Mouse (Mus musculus): Measurements from ENCODE around the gene Slc5a10.

Gene Slc5a10

GRCm38 (mm10) chr11:61705581-61705980 is 15.0 kb downstream of the Slc5a10 start:
- DNase-seq (ENCODE audit: low spot score in 2 of 2) = no peak

- no peak for DNase-seq (ENCODE audit: low spot score in 2 of 2)
These were observed 18.1 kb downstream of the Slc5a10 start for GRCm38 (mm10) chr11:61702494-61702893.

- no peak for DNase-seq (ENCODE audit: low spot score in 2 of 2)
These were observed 18.9 kb downstream of the Slc5a10 start for GRCm38 (mm10) chr11:61701696-61702095.

- no peak for DNase-seq (ENCODE audit: low spot score in 2 of 2)
These were observed 20.7 kb downstream of the Slc5a10 start for GRCm38 (mm10) chr11:61699933-61700332.

- no peak for DNase-seq (ENCODE audit: low spot score in 2 of 2)
These were observed 21.2 kb downstream of the Slc5a10 start for GRCm38 (mm10) chr11:61699460-61699859.

GRCm38 (mm10) chr11:61698852-61699251 is 21.8 kb downstream of the Slc5a10 start:
- no peak for DNase-seq (ENCODE audit: low spot score in 2 of 2)

GRCm38 (mm10) chr11:61692996-61693395 is 27.6 kb downstream of the Slc5a10 start:
- DNase-seq (ENCODE audit: low spot score in 2 of 2) = no peak

GRCm38 (mm10) chr11:61687595-61687994 is 33.0 kb downstream of the Slc5a10 start:
- DNase-seq (ENCODE audit: low spot score in 2 of 2) = no peak

GRCm38 (mm10) chr11:61686906-61687453 is 33.6 kb downstream of the Slc5a10 start:
- DNase-seq (ENCODE audit: low spot score in 2 of 2) = no peak

GRCm38 (mm10) chr11:61686141-61686540 is 34.5 kb downstream of the Slc5a10 start:
- no peak for DNase-seq (ENCODE audit: low spot score in 2 of 2)

GRCm38 (mm10) chr11:61685119-61685725 is 35.4 kb downstream of the Slc5a10 start:
- no peak for DNase-seq (ENCODE audit: low spot score in 2 of 2)

GRCm38 (mm10) chr11:61683907-61684731 is 36.5 kb downstream of the Slc5a10 start, which contains the start of gene Fam83g:
TSS of gene Fam83g (plus strand) at chr11:61684091.
- DNase-seq (ENCODE audit: low spot score in 2 of 2) = no peak

GRCm38 (mm10) chr11:61679091-61679866 is 41.3 kb downstream of the Slc5a10 start:
- DNase-seq (ENCODE audit: low spot score in 2 of 2) = no peak

- no peak for DNase-seq (ENCODE audit: low spot score in 2 of 2)
These were observed 42.9 kb downstream of the Slc5a10 start for GRCm38 (mm10) chr11:61677709-61678108.

GRCm38 (mm10) chr11:61676216-61676854 is 44.3 kb downstream of the Slc5a10 start:
- no peak for DNase-seq (ENCODE audit: low spot score in 2 of 2)

GRCm38 (mm10) chr11:61675332-61675731 is 45.3 kb downstream of the Slc5a10 start:
- no peak for DNase-seq (ENCODE audit: low spot score in 2 of 2)

GRCm38 (mm10) chr11:61674839-61675159 is 45.8 kb downstream of the Slc5a10 start:
- DNase-seq (ENCODE audit: low spot score in 2 of 2) = peak in 1 of 2 experiments; percentile 42

- no peak for DNase-seq (ENCODE audit: low spot score in 2 of 2)
These were observed 46.3 kb downstream of the Slc5a10 start for GRCm38 (mm10) chr11:61674151-61674838.

- peak; percentile 39 to 40 for DNase-seq (ENCODE audit: low spot score in 2 of 2)
These were observed 46.9 kb downstream of the Slc5a10 start for GRCm38 (mm10) chr11:61673686-61674085.

GRCm38 (mm10) chr11:61671781-61672383 is 48.7 kb downstream of the Slc5a10 start:
- no peak for DNase-seq (ENCODE audit: low spot score in 2 of 2)

All from right cerebral cortex, postnatal 10 days (tissue).